Mouse (Mus musculus): Measurements from ENCODE around the gene Txn2. TPM values are rescaled to one million over a fixed set of nuclear protein-coding genes. Genes with fewer than 3 reads are reported as not detected.

Txn2 gene
- 234 and 271 TPM in 2 replicates for polyA plus RNA-seq (2014; fragmentation: Nextera tagmentation; extraction: Ambion mirVana)

DNA sequence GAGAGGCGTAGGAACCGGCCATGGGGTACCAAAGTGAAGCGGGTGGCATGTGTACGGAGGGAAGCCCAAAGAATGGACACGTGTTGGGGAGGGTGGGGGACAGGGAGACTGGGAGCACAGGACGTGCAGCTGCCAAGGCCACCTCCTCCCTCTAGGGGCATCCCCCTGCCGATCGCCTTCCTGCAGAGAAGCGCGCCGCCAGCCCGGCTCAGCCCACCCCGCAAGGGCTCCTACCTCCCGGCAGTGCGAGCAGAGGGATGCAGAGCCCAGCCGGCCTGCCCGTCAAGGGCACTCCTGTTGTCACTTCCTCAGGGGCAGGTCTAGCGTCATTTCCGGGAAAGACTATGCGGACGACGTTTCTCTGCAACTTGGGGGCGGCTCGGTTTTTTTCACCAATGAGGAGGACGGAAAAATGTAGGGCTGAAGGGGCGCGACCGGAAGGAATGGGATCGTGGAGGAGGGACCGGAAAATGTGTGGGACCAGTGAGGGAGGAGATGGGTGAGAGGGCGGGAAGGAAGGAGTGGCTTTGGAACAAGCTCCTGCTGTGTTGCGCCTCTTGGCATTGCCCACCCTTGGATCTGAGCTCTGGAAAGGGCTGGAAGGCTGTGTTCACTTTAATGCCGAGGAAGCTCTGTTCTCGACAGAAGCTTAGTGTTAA lies at the start of gene Txn2:
Gene Txn2, minus strand, starts transcription at position 334 of the 659 bp plus-strand sequence.
- Histone ChIP-seq H3K27ac (replicated peaks; ENCODE audit: low read depth, low read length) (peak within 1 kb of the TSS; percentile 93), H3K4me2 (ENCODE audit: low read depth, low read length) (peak within 1 kb of the TSS; percentile 79), H3K4me1 (ENCODE audit: control insufficient read depth, insufficient read depth, low read length) (peaks cover 14% of the 10 kb centered on the region), H3K36me3 (ENCODE audit: control insufficient read depth, insufficient read depth, low read length) (peaks cover 27% of the 10 kb centered on the region), H3K4me3 (ENCODE audit: low read depth, low read length) (peak within 1 kb of the TSS; percentile 77), H3K9ac (ENCODE audit: low read depth, low read length) (peak within 1 kb of the TSS; percentile 83), H3K9me3 (ENCODE audit: control insufficient read depth, low read length) (no peaks in the 10 kb centered on the region), H3K27me3 (replicated peaks; ENCODE audit: control insufficient read depth, insufficient read depth, low read length) (no peaks in the 10 kb centered on the region)
- DNase-seq (ENCODE audit: low spot score) (peak; percentile 99), ATAC-seq (ENCODE audit: low read depth) (peak; percentile 97)
- WGBS, result under 1% methylated on average over 28 of the region's 34 CpGs

DNA sequence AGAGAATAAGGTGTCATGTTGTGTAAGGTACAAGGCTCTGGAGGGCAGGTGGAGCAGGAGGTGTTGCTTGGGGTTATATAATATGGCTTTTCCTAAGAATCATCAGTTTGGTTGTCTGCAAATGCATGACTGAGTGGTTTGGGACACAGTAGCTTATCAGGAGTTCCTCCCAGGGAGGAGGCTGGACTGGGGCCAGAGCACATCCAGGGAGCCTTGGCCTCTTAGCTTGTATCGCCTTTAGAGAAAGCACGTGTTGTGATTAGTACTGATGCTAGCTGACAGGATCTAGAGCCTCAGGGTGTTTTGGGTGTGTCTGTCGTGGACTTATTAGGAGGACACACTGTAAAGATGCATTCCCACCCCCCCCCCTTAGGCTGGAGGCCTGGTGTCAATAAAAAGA lies 48.9 kb upstream of the Txn2 start:
- Histone ChIP-seq H3K27me3 (replicated peaks; ENCODE audit: control insufficient read depth, insufficient read depth, low read length) (no peaks in the 10 kb centered on the region), H3K9ac (ENCODE audit: low read depth, low read length) (no peak overlapping the region), H3K36me3 (ENCODE audit: control insufficient read depth, insufficient read depth, low read length) (no peaks in the 10 kb centered on the region), H3K4me1 (ENCODE audit: control insufficient read depth, insufficient read depth, low read length) (no peaks in the 10 kb centered on the region), H3K27ac (replicated peaks; ENCODE audit: low read depth, low read length) (no peak overlapping the region), H3K4me3 (ENCODE audit: low read depth, low read length) (no peak overlapping the region), H3K4me2 (ENCODE audit: low read depth, low read length) (no peak overlapping the region), H3K9me3 (ENCODE audit: control insufficient read depth, low read length) (no peaks in the 10 kb centered on the region)
- no peak for ATAC-seq (ENCODE audit: low read depth)
- no peak for DNase-seq (ENCODE audit: low spot score)
- 56% methylated on average over 3 of the region's 3 CpGs for WGBS

DNA sequence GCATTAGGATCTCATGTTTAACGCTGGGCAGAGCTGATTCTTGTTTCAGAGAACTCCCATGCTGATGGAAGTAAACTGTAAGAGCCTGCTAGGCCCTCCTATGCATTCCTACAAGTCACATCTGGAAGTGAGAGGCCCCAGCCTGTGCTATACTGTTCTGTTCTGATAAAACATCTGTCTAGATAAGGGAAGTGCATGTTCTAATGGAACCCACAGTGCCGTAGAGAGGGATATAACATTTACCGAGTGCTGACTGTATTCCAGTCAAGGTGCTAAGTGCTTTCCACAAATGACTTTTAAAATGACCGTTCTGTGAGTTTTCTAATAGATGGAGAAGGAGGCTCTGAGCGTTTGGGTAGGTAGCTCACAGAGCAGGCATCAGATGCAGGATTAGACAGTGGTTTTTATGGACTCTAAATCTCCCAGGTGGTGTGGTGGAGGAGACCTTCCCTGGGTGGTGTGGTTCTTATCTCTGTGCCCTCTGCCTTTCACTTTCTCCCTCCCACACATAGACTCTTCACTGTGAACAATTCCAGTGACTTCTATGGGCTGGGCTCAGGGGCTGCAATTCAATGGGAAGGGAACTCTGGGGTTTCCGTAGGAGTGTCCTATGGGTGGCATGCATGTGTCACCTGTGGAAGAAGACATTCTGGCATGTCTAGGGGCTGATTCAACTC lies 45.5 kb upstream of the Txn2 start:
- H3K9me3 ChIP-seq (ENCODE audit: control insufficient read depth, low read length), result no peaks in the 10 kb centered on the region
- WGBS, result 74% methylated on average over 6 of the region's 6 CpGs

DNA sequence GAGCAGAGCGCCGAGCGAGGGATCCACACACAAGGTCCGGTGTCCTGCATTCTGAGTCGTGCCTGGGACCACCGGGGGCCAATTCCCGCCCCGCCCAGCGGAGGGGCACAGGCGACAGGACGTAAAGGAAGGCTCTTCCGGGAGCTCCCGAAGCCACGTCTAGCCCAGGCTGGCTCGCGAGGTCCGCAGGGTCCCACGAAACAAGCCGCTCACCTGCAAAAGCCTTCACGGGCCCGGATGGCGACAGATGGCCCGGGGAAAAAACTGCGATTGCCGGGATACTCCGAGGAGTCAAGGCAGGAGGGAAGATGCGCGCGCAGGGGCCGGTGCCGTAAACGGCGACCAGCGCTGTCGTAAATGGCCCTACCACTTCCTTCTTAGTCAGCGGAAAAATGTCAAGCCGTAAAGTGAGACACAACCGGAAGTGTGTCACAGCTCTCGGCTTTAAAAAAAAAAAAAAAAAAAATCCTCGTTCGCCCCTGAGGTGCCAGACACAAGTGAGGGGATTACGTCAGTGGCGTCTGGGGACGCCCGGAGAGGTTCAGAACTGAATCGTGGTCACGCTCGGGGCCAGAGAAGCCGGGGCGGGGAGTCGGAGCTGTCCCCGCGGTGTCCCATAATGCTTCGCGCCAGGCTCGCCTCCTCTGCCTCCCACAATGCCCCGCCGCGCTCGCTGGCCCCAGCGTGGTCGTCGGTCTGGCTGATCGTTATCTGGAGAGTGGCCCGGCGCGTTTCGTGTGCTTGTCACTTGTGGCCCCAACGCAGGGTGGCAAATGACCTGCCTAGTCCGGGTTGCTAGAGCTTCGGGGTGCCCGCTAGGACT lies 41.9 kb upstream of the Txn2 start, which contains the start of gene Eif3d:
Gene Eif3d, minus strand, starts transcription at position 344 of the 823 bp plus-strand sequence.
- H3K27me3 ChIP-seq (replicated peaks; ENCODE audit: control insufficient read depth, insufficient read depth, low read length), result no peaks in the 10 kb centered on the region
- H3K9ac ChIP-seq (ENCODE audit: low read depth, low read length), result peak within 1 kb of the TSS; percentile 96
- 1% methylated on average over 67 of the region's 72 CpGs for WGBS
- peak within 1 kb of the TSS; percentile 79 for H3K4me3 ChIP-seq (ENCODE audit: low read depth, low read length)
- H3K9me3 ChIP-seq (ENCODE audit: control insufficient read depth, low read length), result no peaks in the 10 kb centered on the region
- DNase-seq (ENCODE audit: low spot score) (peak; percentile 97), ATAC-seq (ENCODE audit: low read depth) (peak; percentile 88)
- H3K4me2 ChIP-seq (ENCODE audit: low read depth, low read length), result peak within 1 kb of the TSS; percentile 90
- peak within 1 kb of the TSS; percentile 98 for H3K27ac ChIP-seq (replicated peaks; ENCODE audit: low read depth, low read length)
- peaks cover 12% of the 10 kb centered on the region for H3K4me1 ChIP-seq (ENCODE audit: control insufficient read depth, insufficient read depth, low read length)
- peaks cover 29% of the 10 kb centered on the region for H3K36me3 ChIP-seq (ENCODE audit: control insufficient read depth, insufficient read depth, low read length)

More for the DNA sequence above, 45.5 kb upstream of the Txn2 start:
- DNase-seq (ENCODE audit: low spot score) (no peak), ATAC-seq (ENCODE audit: low read depth) (no peak)
- peaks cover 9% of the 10 kb centered on the region for H3K4me1 ChIP-seq (ENCODE audit: control insufficient read depth, insufficient read depth, low read length)
- no peaks in the 10 kb centered on the region for H3K27me3 ChIP-seq (replicated peaks; ENCODE audit: control insufficient read depth, insufficient read depth, low read length)
- H3K36me3 ChIP-seq (ENCODE audit: control insufficient read depth, insufficient read depth, low read length), result no peaks in the 10 kb centered on the region
- H3K27ac ChIP-seq (replicated peaks; ENCODE audit: low read depth, low read length), result no peak overlapping the region
- H3K4me3 ChIP-seq (ENCODE audit: low read depth, low read length), result no peak overlapping the region
- no peak overlapping the region for H3K4me2 ChIP-seq (ENCODE audit: low read depth, low read length)
- no peak overlapping the region for H3K9ac ChIP-seq (ENCODE audit: low read depth, low read length)

DNA sequence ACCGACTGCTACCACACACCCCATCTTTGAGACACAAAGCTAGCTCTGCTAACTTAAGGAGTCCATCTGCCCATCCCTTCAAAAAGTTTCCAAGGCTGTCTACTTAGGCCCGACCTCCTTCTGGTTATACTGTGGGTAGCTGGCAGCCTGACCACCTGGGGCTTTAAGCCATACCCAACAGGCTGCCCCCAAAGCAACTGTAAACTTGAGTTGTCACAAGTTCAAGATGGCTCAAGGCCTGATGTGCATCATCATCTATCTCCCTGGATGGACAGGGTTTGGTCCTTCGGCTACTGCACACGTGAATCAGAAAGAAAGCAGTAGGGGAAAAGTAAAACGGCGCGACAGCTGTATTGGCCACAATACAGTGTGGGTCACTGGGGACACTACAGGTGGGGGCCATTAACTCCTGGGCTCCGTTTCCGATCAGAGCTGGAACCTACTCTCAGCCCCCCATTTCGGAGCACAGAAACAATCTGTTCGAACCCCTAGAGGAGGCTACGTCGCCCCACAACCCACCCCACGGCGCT lies 41.2 kb upstream of the Txn2 start:
- no peak for ATAC-seq (ENCODE audit: low read depth)

DNA sequence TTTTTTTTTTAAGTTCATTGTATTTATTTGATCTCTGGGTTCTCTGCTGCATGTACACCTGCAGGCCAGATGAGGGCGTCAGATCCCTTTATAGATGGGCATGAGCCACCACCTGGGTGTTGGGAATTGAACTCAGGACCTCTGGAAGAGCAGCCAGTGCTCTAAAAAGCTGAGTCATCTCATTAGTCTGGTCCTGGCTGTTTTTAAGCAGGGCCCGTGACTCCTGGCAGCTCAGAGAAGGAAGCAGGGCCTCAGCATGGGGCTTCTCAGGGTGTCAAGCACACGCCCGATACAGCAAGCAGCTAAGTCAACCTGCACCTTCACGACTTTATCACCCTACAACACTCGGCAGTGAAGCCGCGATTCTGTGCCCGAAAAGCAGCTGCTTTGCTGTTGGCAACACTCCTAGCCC lies 36.3 kb upstream of the Txn2 start:
- no peak overlapping the region for H3K4me2 ChIP-seq (ENCODE audit: low read depth, low read length)
- H3K4me3 ChIP-seq (ENCODE audit: low read depth, low read length), result no peak overlapping the region
- H3K27ac ChIP-seq (replicated peaks; ENCODE audit: low read depth, low read length), result no peak overlapping the region
- no peak for ATAC-seq (ENCODE audit: low read depth)
- peaks cover 7% of the 10 kb centered on the region for H3K4me1 ChIP-seq (ENCODE audit: control insufficient read depth, insufficient read depth, low read length)
- H3K27me3 ChIP-seq (replicated peaks; ENCODE audit: control insufficient read depth, insufficient read depth, low read length), result no peaks in the 10 kb centered on the region
- peaks cover 85% of the 10 kb centered on the region for H3K36me3 ChIP-seq (ENCODE audit: control insufficient read depth, insufficient read depth, low read length)
- DNase-seq (ENCODE audit: low spot score), result no peak
- no peaks in the 10 kb centered on the region for H3K9me3 ChIP-seq (ENCODE audit: control insufficient read depth, low read length)
- 82% methylated on average over 9 of the region's 9 CpGs for WGBS
- no peak overlapping the region for H3K9ac ChIP-seq (ENCODE audit: low read depth, low read length)

More for the DNA sequence above, 41.2 kb upstream of the Txn2 start:
- DNase-seq (ENCODE audit: low spot score), result no peak
- no peaks in the 10 kb centered on the region for H3K9me3 ChIP-seq (ENCODE audit: control insufficient read depth, low read length)
- no peaks in the 10 kb centered on the region for H3K27me3 ChIP-seq (replicated peaks; ENCODE audit: control insufficient read depth, insufficient read depth, low read length)
- peak overlapping the region; percentile 90 for H3K4me2 ChIP-seq (ENCODE audit: low read depth, low read length)
- peak overlapping the region; percentile 96 for H3K9ac ChIP-seq (ENCODE audit: low read depth, low read length)
- H3K4me3 ChIP-seq (ENCODE audit: low read depth, low read length), result peak overlapping the region; percentile 79
- H3K4me1 ChIP-seq (ENCODE audit: control insufficient read depth, insufficient read depth, low read length), result peaks cover 12% of the 10 kb centered on the region
- H3K27ac ChIP-seq (replicated peaks; ENCODE audit: low read depth, low read length), result peak overlapping the region; percentile 98
- peaks cover 36% of the 10 kb centered on the region for H3K36me3 ChIP-seq (ENCODE audit: control insufficient read depth, insufficient read depth, low read length)
- 3% methylated on average over 14 of the region's 15 CpGs for WGBS

DNA sequence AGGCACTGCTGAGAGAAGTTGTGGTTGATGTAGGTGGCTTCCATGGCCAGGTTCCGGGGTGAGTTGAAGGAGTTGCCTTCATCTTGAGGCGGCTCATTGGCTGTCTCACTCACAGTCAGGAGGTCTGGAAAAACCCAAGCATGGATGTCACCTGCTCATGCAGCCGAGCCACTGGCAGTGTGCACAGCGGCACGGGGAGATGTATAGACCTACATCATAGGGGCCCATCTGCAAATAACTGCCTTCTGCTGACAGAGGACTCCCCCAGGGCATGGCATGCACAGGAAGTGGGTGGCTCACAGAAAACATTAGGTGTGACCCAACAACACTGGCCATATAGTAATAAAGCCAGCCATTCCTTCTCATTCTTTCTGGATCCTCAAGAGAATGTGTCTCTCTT lies 33.6 kb upstream of the Txn2 start:
- Histone ChIP-seq H3K27me3 (replicated peaks; ENCODE audit: control insufficient read depth, insufficient read depth, low read length) (no peaks in the 10 kb centered on the region), H3K27ac (replicated peaks; ENCODE audit: low read depth, low read length) (no peak overlapping the region), H3K9ac (ENCODE audit: low read depth, low read length) (no peak overlapping the region), H3K36me3 (ENCODE audit: control insufficient read depth, insufficient read depth, low read length) (peaks cover 91% of the 10 kb centered on the region), H3K9me3 (ENCODE audit: control insufficient read depth, low read length) (no peaks in the 10 kb centered on the region), H3K4me3 (ENCODE audit: low read depth, low read length) (no peak overlapping the region), H3K4me2 (ENCODE audit: low read depth, low read length) (no peak overlapping the region), H3K4me1 (ENCODE audit: control insufficient read depth, insufficient read depth, low read length) (peaks cover 2% of the 10 kb centered on the region; the same call in 1 of the 2 replicates)
- 94% methylated on average over 5 of the region's 5 CpGs for WGBS
- no peak for DNase-seq (ENCODE audit: low spot score)
- no peak for ATAC-seq (ENCODE audit: low read depth)

DNA sequence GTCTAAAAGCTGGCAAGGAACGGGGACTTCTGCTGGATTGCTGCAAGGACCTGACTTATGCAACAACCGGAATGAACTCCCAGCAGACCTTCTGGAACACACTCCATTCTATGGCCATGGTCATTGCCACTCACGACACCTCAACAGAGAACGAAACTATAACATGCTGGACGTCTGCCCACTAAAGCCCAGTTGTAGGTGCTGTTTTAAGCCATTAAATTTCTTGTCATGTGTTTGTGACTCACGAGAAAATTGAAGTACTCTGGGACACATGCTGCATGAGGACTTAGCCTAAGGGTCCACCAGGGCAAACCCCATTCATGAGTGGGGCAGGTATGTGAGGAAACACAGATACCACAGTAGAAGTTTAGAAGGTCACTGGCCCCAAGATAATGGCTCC lies 31.9 kb upstream of the Txn2 start:
- Histone ChIP-seq H3K9me3 (ENCODE audit: control insufficient read depth, low read length) (no peaks in the 10 kb centered on the region), H3K27ac (replicated peaks; ENCODE audit: low read depth, low read length) (no peak overlapping the region), H3K36me3 (ENCODE audit: control insufficient read depth, insufficient read depth, low read length) (peaks cover 73% of the 10 kb centered on the region), H3K27me3 (replicated peaks; ENCODE audit: control insufficient read depth, insufficient read depth, low read length) (peaks cover 8% of the 10 kb centered on the region; the same call in 1 of the 2 replicates), H3K4me1 (ENCODE audit: control insufficient read depth, insufficient read depth, low read length) (peaks cover 16% of the 10 kb centered on the region), H3K9ac (ENCODE audit: low read depth, low read length) (no peak overlapping the region), H3K4me3 (ENCODE audit: low read depth, low read length) (no peak overlapping the region), H3K4me2 (ENCODE audit: low read depth, low read length) (no peak overlapping the region)
- ATAC-seq (ENCODE audit: low read depth) (no peak), DNase-seq (ENCODE audit: low spot score) (no peak)
- 91% methylated on average over 6 of the region's 6 CpGs for WGBS
